Mouse (Mus musculus) cerebellum, adult 2 months (tissue): Measurements from ENCODE around the gene Dzip1l.

Experiments
- CTCF ChIP-seq: fragments of 200-500 bp; IDR thresholded peaks from 2 replicates; pipeline ENCODE4 v1.5.1; 2011; ENCODE audit warnings: low read depth, mild to moderate bottlenecking, control low read depth, low read length, moderate library complexity, borderline replicate concordance; ENCODE audit not compliant: insufficient read depth
- POLR2A ChIP-seq: fragments of 200-500 bp; IDR thresholded peaks from 2 replicates; pipeline ENCODE4 v1.6.1; 2011; ENCODE audit warnings: low read length, control low read depth, borderline replicate concordance; ENCODE audit not compliant: insufficient read depth

GRCm38 (mm10) chr9:99717134-99717533 is 87.8 kb downstream of the Dzip1l start, which contains the start of gene Cldn18:
- TF ChIP-seq CTCF (no peak), POLR2A (no peak)
